Mouse (Mus musculus) forebrain, embryonic 10.5 days (tissue): ENCODE data around the gene Nodal. TPM values are rescaled to one million over a fixed set of nuclear protein-coding genes. Genes with fewer than 3 reads are reported as not detected.

ENCODE experiments used
- DNase-seq: peaks from one replicate; pipeline ENCODE4 v3.0.0-alpha.2; 2017; ENCODE audit warnings: low spot score; ENCODE audit errors: extremely low spot score
- H3K27ac ChIP-seq: fragments of 300-500 bp; sonication (generic); 2 replicates; pipeline ENCODE4 v1.5.1; 2016; ENCODE audit warnings: mild to moderate bottlenecking
- H3K27me3 ChIP-seq: fragments of 300-500 bp; sonication (generic); 2 replicates; pipeline ENCODE4 v1.6.1; 2016; ENCODE audit warnings: mild to moderate bottlenecking; ENCODE audit not compliant: poor library complexity, severe bottlenecking
- H3K36me3 ChIP-seq: fragments of 300-500 bp; sonication (generic); replicated peaks from 2 replicates; pipeline ENCODE4 v1.6.1; 2016; ENCODE audit warnings: mild to moderate bottlenecking, moderate library complexity
- H3K4me1 ChIP-seq: fragments of 300-500 bp; sonication (generic); 2 replicates; pipeline ENCODE4 v1.6.1; 2016
- H3K4me3 ChIP-seq: fragments of 300-500 bp; sonication (generic); 2 replicates; pipeline ENCODE4 v1.5.1; 2016; ENCODE audit warnings: mild to moderate bottlenecking, moderate library complexity
- H3K9me3 ChIP-seq: fragments of 300-500 bp; sonication (generic); 2 replicates; pipeline ENCODE4 v1.6.1; 2016; ENCODE audit warnings: mild to moderate bottlenecking, moderate library complexity
- WGBS: fragments of 180-500 bp; shearing (Covaris S2); methylation state at CpG from one replicate; pipeline ENCODE4 v1.1.7; 2016; 5-methylcytosine and 5-hydroxymethylcytosine counted together
- polyA plus RNA-seq: library from polyadenylated mRNA; unstranded; fragments of >200 nt; fragmentation: Nextera tagmentation; extraction: Ambion mirVana; gene quantifications from 2 replicates; pipeline ENCODE4 v1.2.1, GENCODE M21; 2016

Nodal gene
- polyA plus RNA-seq: 0.42 and 0.50 TPM in 2 replicates

DNA sequence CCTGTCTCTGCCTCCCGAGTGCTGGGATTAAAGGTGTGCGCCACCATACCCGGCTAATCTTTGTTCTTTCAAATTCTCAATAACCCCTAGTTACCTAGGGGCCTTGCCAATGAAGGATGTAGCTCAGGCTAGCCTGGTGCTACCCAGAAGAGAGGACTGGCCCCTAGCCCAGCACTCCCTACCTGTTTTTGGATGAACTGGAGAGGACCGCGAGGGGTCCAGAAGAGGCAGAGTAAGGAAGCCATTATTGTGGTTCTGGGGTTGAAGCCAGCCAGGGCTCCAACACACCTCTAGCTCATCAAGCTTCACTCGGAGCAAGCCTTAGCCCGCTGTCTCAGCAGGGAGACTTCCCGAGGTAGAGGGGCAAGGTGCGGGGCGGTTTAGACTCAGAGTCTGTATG lies at the start of gene Nodal:
Nodal (plus strand) TSS at position 301 of the 400 bp plus-strand sequence.
- peaks cover 41% of the 10 kb centered on the region for H3K4me1 ChIP-seq
- DNase-seq: no peak
- H3K9me3 ChIP-seq: no peaks in the 10 kb centered on the region
- peak within 1 kb of the TSS; percentile 58 for H3K4me3 ChIP-seq
- peak within 1 kb of the TSS; percentile 33; the same call in 1 of the 2 replicates for H3K27ac ChIP-seq
- 28% methylated on average over 10 of the region's 10 CpGs for WGBS
- peaks cover 70% of the 10 kb centered on the region for H3K27me3 ChIP-seq
- no peaks in the 10 kb centered on the region for H3K36me3 ChIP-seq

DNA sequence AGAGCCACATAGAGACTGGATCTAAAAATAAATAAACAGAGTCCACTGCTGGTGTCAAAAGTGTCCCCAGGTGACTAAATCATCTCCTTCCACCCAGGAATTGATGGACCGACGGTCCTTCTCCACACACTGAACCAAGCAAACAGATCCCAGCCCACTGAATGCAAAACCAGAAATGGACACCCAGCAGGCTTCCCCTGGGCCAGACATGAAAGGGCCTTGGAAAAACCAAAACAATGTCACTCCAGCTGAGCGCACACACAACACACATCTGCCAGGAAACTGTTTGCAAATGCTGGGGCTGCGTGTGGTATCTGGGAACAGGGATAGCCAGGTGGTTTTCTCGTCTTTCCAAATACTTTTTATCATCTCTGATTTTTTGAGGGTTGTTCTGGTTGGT lies 48.0 kb upstream of the Nodal start:
- Histone ChIP-seq H3K27ac (peak overlapping the region; percentile 67; the same call in 1 of the 2 replicates), H3K4me1 (peaks cover 70% of the 10 kb centered on the region), H3K4me3 (no peak overlapping the region)

DNA sequence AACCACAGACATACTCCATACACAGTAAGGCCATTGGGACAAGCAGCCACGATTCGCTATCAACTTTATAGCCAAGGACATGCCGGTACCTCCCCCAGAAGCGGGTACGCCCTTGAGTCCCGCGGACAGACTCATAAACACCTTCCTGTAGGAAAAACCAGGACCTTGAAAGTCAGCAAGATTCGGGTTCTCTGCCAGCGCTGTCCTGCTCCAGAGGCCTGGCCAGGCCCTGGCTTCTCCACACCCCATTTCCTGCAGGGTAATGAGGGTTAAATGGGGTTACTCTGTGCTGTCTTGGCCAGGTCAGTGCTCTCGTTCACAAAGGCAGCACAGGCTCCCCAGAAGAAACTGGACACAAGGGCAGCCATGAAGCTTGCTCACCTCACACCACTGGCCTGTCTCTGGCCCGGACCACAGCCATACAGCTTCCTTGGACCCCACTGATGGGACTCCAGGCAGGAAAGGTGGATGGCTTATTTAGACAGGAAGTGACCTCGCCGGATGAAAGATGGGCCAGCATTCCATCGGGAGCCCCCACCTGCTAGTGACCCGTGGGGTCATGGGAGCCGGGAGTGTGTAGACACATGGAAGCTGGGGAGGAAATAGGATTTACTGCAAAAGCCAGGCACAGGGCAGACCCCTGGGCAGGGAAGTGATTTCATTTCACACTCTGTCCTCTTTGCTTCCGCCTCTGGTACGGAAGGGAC lies 47.3 kb upstream of the Nodal start:
- Histone ChIP-seq H3K27ac (peak overlapping the region; percentile 67), H3K27me3 (no peaks in the 10 kb centered on the region), H3K4me1 (peaks cover 77% of the 10 kb centered on the region), H3K4me3 (no peak overlapping the region), H3K9me3 (peaks cover 3% of the 10 kb centered on the region; the same call in 1 of the 2 replicates), H3K36me3 (no peaks in the 10 kb centered on the region)
- 80% methylated on average over 18 of the region's 18 CpGs for WGBS
- no peak for DNase-seq

More for the DNA sequence above, 48.0 kb upstream of the Nodal start:
- no peak for DNase-seq
- H3K27me3 ChIP-seq: no peaks in the 10 kb centered on the region
- H3K9me3 ChIP-seq: peaks cover 3% of the 10 kb centered on the region; the same call in 1 of the 2 replicates
- WGBS: 71% methylated on average over 5 of the region's 5 CpGs
- no peaks in the 10 kb centered on the region for H3K36me3 ChIP-seq

DNA sequence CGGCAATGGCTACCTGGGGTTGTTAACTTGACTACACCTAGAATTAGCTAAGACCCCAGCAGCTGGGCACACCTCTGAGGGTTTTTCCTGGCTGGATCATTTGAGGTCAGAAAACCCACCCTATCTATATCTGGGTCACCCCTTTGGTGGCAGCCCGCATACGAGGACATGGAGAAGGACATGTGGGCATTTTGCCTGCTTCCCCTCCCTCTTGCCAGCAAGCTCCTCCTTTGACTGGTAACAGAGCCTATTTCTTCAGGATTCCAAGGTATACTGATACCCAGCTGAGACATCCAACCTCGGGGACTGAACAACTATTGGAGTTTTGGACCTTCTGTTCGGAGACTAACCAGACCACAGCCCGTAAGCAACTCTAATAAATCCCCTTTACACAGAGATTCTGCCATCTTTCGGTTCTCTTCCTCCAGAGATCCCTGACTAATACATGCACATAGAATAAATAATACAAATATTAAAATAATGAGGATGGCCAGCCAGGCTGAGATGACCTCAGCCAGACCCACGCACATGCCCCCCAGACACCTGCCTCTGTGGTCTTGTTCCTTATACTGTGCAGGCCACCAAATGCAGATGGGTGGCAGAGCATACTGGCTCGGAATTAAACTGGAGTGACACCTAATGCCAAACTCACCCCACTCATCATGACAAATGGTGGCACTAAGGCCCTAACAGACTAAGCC lies 45.7 kb upstream of the Nodal start:
- no peak overlapping the region for H3K4me3 ChIP-seq
- 90% methylated on average over 9 of the region's 9 CpGs for WGBS
- H3K36me3 ChIP-seq: no peaks in the 10 kb centered on the region
- DNase-seq: no peak
- H3K27ac ChIP-seq: peak overlapping the region; percentile 41
- no peaks in the 10 kb centered on the region for H3K27me3 ChIP-seq
- H3K9me3 ChIP-seq: peaks cover 3% of the 10 kb centered on the region; the same call in 1 of the 2 replicates
- peaks cover 73% of the 10 kb centered on the region for H3K4me1 ChIP-seq

DNA sequence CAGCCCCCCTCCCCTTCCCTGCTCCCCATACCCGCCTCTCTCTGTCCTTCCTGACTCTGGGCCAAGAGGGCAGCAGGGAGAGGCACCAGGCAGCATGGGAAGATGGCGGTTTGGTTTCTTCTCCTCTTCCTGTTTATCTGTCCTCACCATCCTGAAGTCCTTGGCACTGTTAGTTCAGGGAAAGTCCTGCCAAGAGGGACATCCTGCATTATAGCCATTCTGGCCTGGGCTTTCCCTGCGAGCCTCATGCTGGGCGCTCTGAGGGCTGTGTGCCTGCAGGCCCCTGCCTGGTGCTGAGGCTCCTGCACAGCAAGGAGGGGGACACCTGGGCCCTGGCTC lies 45.2 kb upstream of the Nodal start:
- Histone ChIP-seq H3K4me1 (peaks cover 68% of the 10 kb centered on the region), H3K27ac (peak overlapping the region; percentile 41; the same call in 1 of the 2 replicates)
- WGBS: 71% methylated on average over 4 of the region's 4 CpGs

DNA sequence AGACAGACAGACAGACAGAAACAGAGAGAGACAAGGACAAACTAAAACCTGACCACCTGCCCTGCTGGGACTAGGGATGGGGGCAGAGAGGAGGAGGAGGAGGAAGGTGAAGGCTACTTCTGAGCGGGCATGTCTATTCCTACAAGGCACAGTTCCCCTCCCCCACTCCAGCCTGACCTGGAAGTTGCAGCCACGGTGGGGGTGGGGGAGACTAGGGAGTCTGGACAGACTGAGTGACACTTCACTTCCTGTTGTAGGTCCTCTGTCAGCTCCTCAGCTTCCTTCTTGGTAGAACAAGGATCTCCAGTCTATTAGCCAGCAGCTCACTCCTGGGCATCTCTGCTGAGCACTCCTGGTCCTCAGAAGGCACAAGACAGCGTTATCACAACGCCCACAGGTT lies 43.7 kb upstream of the Nodal start:
- 47% methylated on average over 4 of the region's 4 CpGs for WGBS
- peaks cover 4% of the 10 kb centered on the region; the same call in 1 of the 2 replicates for H3K36me3 ChIP-seq

More for the DNA sequence above, 45.2 kb upstream of the Nodal start:
- peaks cover 3% of the 10 kb centered on the region; the same call in 1 of the 2 replicates for H3K9me3 ChIP-seq
- no peaks in the 10 kb centered on the region for H3K36me3 ChIP-seq
- DNase-seq: no peak
- no peaks in the 10 kb centered on the region for H3K27me3 ChIP-seq
- H3K4me3 ChIP-seq: no peak overlapping the region

DNA sequence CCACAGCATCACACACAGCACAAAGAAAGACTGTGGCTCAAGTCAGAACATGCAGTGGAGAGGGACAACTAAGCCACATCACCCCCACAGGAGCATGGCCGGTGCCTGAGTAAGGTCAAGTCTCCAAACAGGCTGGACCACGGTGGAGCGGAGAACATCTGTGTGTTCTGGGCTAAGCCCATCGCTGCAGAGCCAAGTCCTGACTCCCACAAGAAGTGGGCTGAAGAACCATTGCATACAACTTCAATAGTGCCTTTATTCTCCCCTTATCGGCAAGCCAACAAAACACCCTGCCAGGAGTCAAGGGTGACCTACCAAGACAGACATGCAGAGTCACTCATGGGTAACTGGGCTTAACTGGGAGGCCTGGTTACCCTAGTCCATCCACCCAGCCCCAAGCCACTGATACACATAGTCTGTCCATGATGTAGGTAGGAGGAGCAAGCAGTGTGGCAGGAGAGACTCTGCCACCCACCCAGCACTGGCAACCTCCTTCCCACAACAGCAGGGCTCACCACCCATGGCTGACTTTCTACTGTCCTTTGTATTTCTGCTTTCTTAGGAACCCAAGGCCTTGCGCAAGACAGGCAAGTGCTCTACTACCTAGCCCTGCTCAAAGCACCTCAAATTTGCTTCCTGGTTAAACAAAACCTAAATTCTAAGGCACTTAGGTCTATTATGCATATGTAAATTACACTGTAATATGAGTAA lies 42.8 kb upstream of the Nodal start:
- Histone ChIP-seq H3K36me3 (peaks cover 4% of the 10 kb centered on the region; the same call in 1 of the 2 replicates), H3K27ac (0 out of 2 replicates have a peak overlapping the region, but pooled peaks have one; percentile 31), H3K27me3 (no peaks in the 10 kb centered on the region), H3K4me3 (no peak overlapping the region), H3K4me1 (peaks cover 66% of the 10 kb centered on the region), H3K9me3 (peaks cover 3% of the 10 kb centered on the region; the same call in 1 of the 2 replicates)
- WGBS: 85% methylated on average over 6 of the region's 6 CpGs
- no peak for DNase-seq

More for the DNA sequence above, 43.7 kb upstream of the Nodal start:
- Histone ChIP-seq H3K27me3 (no peaks in the 10 kb centered on the region), H3K9me3 (peaks cover 3% of the 10 kb centered on the region; the same call in 1 of the 2 replicates), H3K4me1 (peaks cover 67% of the 10 kb centered on the region), H3K4me3 (no peak overlapping the region), H3K27ac (no peak overlapping the region)
- DNase-seq: no peak

DNA sequence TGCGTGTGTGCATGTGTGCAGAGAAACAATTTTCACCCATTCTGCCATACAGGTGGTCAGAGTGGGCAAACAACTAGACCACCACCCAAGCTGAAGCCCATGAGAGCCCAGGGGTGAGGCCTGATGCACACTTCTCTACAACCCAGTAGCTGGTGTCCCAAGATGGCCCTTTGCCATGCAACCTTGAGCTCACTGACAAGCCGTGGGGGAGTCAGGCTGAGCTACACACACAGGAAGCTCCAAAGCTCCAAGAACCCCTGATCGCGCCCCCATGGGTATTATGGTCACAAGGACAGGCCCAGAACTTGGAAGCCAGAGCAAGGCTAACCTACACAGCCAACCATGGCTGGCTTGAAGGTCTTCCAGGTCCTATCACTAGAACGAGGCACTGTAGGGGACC lies 39.7 kb upstream of the Nodal start:
- no peak overlapping the region for H3K27ac ChIP-seq
- peaks cover 4% of the 10 kb centered on the region; the same call in 1 of the 2 replicates for H3K36me3 ChIP-seq
- H3K9me3 ChIP-seq: peaks cover 3% of the 10 kb centered on the region; the same call in 1 of the 2 replicates
- 97% methylated on average over 5 of the region's 5 CpGs for WGBS
- no peak overlapping the region for H3K4me3 ChIP-seq
- DNase-seq: no peak
- peaks cover 66% of the 10 kb centered on the region for H3K4me1 ChIP-seq
- peaks cover 21% of the 10 kb centered on the region for H3K27me3 ChIP-seq

DNA sequence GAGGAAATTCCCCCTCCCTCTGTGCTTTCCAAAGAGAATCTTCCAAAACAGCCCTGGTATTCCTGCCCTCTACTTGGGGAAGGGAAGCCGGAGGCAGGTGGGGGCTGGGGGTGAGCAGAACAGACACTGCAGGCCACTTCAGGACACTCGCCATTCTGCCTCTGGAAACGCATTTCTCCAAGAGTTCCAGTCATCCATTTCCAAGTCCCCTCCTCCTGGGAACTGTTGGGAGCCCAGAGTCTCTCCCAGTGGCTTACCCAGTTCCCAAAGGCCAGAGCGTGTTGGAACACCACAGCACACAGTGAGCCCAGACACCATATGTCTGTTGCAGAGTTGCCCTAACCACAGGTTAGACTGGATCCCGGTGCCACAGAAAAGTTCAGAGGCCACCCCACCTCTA lies 39.1 kb upstream of the Nodal start:
- 95% methylated on average over 5 of the region's 5 CpGs for WGBS

DNA sequence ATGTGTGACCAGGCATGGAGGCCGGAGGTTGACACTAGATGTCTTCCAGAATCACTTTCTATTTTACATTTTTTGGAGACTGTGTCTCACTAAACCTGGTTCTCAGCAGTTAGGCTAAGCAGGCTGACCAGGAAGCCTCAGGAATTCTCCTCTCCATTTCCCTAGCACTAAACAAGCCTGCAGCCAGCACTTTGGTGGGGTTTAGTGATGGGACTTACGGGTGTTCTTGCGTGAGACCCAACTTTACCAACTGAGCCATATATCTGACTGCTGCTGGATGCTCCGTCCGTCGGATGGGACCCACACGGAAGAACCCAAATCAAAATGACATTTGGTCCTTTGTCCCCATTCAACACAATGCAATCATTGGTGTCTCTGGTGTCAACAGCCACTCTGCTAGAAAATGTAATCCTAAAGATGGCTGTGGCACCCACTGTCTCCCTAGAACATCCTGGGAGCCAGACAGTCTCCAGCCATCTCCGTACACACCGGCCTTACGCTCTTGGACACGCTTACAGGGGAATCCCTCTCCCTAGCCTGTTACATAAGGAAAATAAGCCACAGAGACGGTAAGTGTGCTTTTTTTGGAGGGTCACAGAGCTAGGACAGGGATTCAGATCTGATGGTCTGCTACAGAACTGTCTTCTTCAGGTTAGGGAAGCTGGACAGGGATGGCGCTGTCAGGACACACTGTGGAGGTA lies 38.3 kb upstream of the Nodal start:
- Histone ChIP-seq H3K27me3 (peaks cover 30% of the 10 kb centered on the region), H3K4me1 (peaks cover 71% of the 10 kb centered on the region), H3K9me3 (no peaks in the 10 kb centered on the region), H3K4me3 (peak overlapping the region; percentile 31; the same call in 1 of the 2 replicates), H3K36me3 (peaks cover 4% of the 10 kb centered on the region; the same call in 1 of the 2 replicates), H3K27ac (peak overlapping the region; percentile 65)
- 89% methylated on average over 13 of the region's 13 CpGs for WGBS
- no peak for DNase-seq

More for the DNA sequence above, 39.1 kb upstream of the Nodal start:
- Histone ChIP-seq H3K27me3 (peaks cover 22% of the 10 kb centered on the region), H3K27ac (no peak overlapping the region), H3K9me3 (peaks cover 3% of the 10 kb centered on the region; the same call in 1 of the 2 replicates), H3K36me3 (peaks cover 4% of the 10 kb centered on the region; the same call in 1 of the 2 replicates), H3K4me1 (peaks cover 70% of the 10 kb centered on the region), H3K4me3 (no peak overlapping the region)
- DNase-seq: no peak

DNA sequence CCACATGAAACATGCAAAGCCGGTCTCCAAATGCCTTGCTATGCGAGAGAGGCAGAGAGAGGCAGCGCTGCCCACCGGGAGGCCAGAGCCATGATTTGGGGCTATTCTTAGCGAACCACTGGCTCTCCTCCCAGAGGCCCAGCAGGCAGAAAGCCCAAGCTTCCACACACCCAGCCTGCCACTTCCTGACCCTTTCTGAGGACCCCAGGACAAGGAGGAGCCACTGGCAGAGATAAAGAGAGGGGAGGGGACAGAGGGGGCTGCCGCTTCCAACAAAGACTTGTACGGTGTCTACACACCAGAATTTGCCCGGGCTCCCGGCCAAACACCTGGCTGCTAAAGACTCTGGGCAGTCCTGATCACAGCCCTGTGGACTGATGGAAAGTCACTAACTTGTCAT lies 37.6 kb upstream of the Nodal start:
- H3K27ac ChIP-seq: peak overlapping the region; percentile 65
- H3K9me3 ChIP-seq: no peaks in the 10 kb centered on the region
- H3K36me3 ChIP-seq: peaks cover 4% of the 10 kb centered on the region; the same call in 1 of the 2 replicates
- H3K4me1 ChIP-seq: peaks cover 64% of the 10 kb centered on the region
- H3K27me3 ChIP-seq: peaks cover 37% of the 10 kb centered on the region
- 16% methylated on average over 9 of the region's 9 CpGs for WGBS
- H3K4me3 ChIP-seq: peak overlapping the region; percentile 31
- no peak for DNase-seq

DNA sequence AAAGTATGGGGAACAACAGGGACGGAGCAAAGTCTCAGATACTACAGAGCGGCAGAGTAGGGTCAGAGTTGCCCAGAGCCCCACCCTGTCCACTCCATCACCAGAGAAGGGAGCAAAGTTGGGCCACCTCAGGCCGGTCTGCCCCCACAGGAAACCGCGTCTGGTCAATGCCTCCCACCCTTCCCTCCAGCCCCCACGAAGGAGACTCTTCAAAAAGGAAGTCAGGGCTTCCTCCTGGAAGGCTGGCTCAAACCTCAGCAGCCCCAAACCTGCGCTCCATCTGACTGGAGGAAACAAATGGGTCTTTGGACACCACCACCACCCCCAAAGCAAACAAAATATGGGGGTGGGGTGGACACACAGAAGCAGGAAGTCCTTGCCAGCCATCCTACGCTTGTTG lies 35.9 kb upstream of the Nodal start:
- Histone ChIP-seq H3K27me3 (peaks cover 49% of the 10 kb centered on the region), H3K4me3 (peak overlapping the region; percentile 70), H3K27ac (peak overlapping the region; percentile 90), H3K4me1 (peaks cover 60% of the 10 kb centered on the region), H3K9me3 (no peaks in the 10 kb centered on the region), H3K36me3 (peaks cover 4% of the 10 kb centered on the region; the same call in 1 of the 2 replicates)
- WGBS: 13% methylated on average over 8 of the region's 8 CpGs
- DNase-seq: no peak
